Mouse (Mus musculus) left cerebral cortex, adult 2 months (tissue): ENCODE data around the gene Lalba. TPM values are rescaled to one million over a fixed set of nuclear protein-coding genes. Genes with fewer than 3 reads are reported as not detected.

Experiments used
- DNase-seq, 2 experiments: peaks; one replicate each; pipeline ENCODE4 v3.0.0; 2021 to 2022; ENCODE audit warnings: low spot score in 2 of 2, mixed read lengths in 1 of 2; ENCODE audit errors: extremely low spot score in 1 of 2
- H3K27ac ChIP-seq: fragments of 200-600 bp; 2 replicates; pipeline ENCODE4 v1.8.1; 2022
- H3K4me3 ChIP-seq: fragments of 200-600 bp; 2 replicates; pipeline ENCODE4 v1.8.1; 2022
- CTCF ChIP-seq: fragments of 200-600 bp; IDR thresholded peaks from 2 replicates; pipeline ENCODE4 v1.8.1; 2022; ENCODE audit warnings: antibody characterized with exemption, mild to moderate bottlenecking, moderate library complexity
- intact Hi-C: fragments of 180-260 bp; cut with DNase I; formaldehyde crosslinking; loops from one replicate; pipeline ENCODE4 v1.15.1; 2025
- total RNA-seq, 2 experiments: library from RNA; stranded (reverse); gene quantifications; 2 replicates each; pipeline ENCODE4 v1.2.3; 2021

Lalba gene
- total RNA-seq, 2 experiments from 2014 or later: not detected

- no peak overlapping the region; the same call in 1 of the 2 replicates for H3K27ac ChIP-seq
- intact Hi-C loops: loop anchor here (2.0 to 5.0 kb wide), 2 partner anchors 105 to 404 kb away; no protein-coding TSS in a partner anchor
- no peak for TF ChIP-seq CTCF
- DNase-seq: no peak
- H3K4me3 ChIP-seq: no peak overlapping the region
These were observed 28.9 kb upstream of the Lalba start for GRCm38 (mm10) chr15:98511386-98511928.

DNA sequence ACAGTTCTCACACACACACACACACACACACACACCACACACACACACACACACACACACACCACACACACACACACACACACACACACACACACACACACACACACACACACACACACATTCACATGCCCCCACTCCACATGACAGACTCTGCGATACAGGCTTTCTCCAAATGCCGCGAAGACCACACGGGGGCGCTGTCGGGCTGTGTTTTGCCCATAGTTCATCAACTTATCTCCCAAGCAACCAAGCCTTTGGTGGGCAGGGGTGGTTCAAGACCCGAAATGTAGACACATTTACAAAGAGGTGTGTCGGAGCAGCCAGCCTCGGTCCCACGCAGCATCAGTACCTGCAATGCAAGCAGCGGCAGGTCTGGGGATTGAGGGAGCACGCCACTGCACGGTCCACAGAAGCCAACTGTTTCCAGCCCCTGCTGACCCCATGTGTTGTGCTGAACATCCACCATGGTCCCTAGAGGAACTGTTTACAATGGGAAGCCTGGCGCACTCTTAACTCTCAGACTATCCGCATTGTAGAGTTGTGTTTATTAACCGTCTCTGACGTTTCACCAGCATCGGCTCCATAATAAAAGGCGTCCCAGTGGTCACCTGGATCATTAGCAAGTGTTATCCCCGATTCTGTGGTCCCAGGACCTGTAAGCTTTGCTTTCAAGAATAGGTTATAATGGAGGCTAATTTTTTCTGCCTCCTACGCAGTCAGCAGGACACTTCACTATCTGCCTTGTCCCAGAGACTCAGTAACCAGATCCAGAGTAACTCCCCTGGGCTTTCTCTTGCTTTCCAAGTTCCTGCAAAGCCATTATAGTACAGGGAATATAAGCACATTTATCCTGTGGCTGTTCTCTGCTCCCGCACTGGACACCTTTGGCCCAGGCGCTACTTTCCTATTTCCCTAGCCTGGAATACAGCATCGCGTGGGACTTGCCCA lies 28.2 kb upstream of the Lalba start:
- DNase-seq: peak; percentile 57 to 70
- intact Hi-C loops: loop anchor here (2.0 to 5.0 kb wide), 2 partner anchors 106 to 403 kb away; no protein-coding TSS in a partner anchor
- Histone ChIP-seq H3K4me3 (peak overlapping the region; percentile 32), H3K27ac (no peak overlapping the region; the same call in 1 of the 2 replicates)
- TF ChIP-seq CTCF: peak; percentile 63

GRCm38 (mm10) chr15:98509387-98509786 lies 26.9 kb upstream of the Lalba start:
- Histone ChIP-seq H3K4me3 (no peak overlapping the region), H3K27ac (no peak overlapping the region)
- no peak for DNase-seq
- TF ChIP-seq CTCF: no peak; the same call in 1 of the 2 replicates
- intact Hi-C loops: no loop called here

GRCm38 (mm10) chr15:98507321-98507720 lies 24.8 kb upstream of the Lalba start:
- TF ChIP-seq CTCF: no peak
- Histone ChIP-seq H3K27ac (no peak overlapping the region), H3K4me3 (no peak overlapping the region)
- intact Hi-C loops: no loop called here
- DNase-seq: no peak

GRCm38 (mm10) chr15:98506253-98506957 lies 23.9 kb upstream of the Lalba start:
- H3K27ac ChIP-seq: no peak overlapping the region
- no peak for DNase-seq
- TF ChIP-seq CTCF: peak; percentile 4
- no peak overlapping the region for H3K4me3 ChIP-seq
- intact Hi-C loops: no loop called here

- intact Hi-C loops: loop anchor here (5.0 kb wide), 1 partner anchor 322 kb away; no protein-coding TSS in a partner anchor
- Histone ChIP-seq H3K4me3 (no peak overlapping the region), H3K27ac (no peak overlapping the region)
- DNase-seq: peak; percentile 50 to 66
- peak; percentile 70 for TF ChIP-seq CTCF
These were observed 22.0 kb upstream of the Lalba start for GRCm38 (mm10) chr15:98504514-98504913.

DNA sequence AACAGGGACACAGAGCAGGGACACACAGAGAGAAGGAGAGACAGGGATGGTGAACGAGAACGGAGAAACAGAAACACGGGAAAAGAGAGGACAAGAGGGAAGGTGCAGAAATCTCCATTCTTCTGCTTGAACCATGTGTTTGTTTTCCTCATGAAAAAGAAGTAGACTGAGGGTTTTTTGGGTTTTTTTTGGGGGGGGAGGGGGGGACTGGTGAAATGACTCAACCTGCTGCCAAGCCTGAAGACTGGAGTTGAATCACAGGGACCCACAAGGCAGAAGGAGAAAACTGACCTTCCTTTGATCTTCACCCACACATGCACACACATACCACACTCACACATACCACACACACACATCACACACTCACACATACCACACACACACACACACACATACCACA lies 20.8 kb upstream of the Lalba start:
- Histone ChIP-seq H3K27ac (no peak overlapping the region), H3K4me3 (no peak overlapping the region)
- DNase-seq: no peak
- intact Hi-C loops: loop anchor here (5.0 kb wide), 1 partner anchor 321 kb away; no protein-coding TSS in a partner anchor
- TF ChIP-seq CTCF: no peak

GRCm38 (mm10) chr15:98497631-98498030 lies 15.1 kb upstream of the Lalba start:
- TF ChIP-seq CTCF: no peak
- Histone ChIP-seq H3K4me3 (no peak overlapping the region), H3K27ac (no peak overlapping the region)
- intact Hi-C loops: no loop called here
- DNase-seq: no peak

DNA sequence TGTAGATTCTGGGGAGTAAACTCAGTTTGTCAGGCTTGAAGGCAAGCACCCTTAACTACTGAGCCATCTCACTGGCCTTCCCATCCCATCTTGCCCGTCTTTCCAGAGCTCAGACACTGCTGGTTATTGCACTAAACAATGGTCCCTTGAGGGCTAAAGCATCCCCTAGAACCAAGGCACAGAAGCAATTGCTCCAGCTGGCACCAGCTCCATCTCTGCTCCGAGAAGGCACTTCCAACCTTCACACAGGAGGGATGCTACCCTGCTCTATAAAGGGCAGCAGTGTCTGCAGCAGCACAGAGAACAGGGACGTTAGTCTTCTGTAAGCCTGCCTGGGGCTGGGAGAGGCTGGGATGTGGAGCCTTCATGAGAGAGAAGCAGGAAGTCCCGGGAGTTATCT lies 9.6 kb upstream of the Lalba start, which contains the start of gene Olfr279:
TSS of gene Olfr279 (plus strand) at position 301 of the 400 bp plus-strand sequence.
- H3K4me3 ChIP-seq: no peak within 1 kb of the TSS
- no peak for TF ChIP-seq CTCF
- intact Hi-C loops: no loop called here
- no peak for DNase-seq
- H3K27ac ChIP-seq: no peak within 1 kb of the TSS

- no peak for DNase-seq
- no peak for TF ChIP-seq CTCF
- Histone ChIP-seq H3K27ac (no peak overlapping the region), H3K4me3 (no peak overlapping the region)
- intact Hi-C loops: no loop called here
These were observed 8.8 kb upstream of the Lalba start for GRCm38 (mm10) chr15:98491332-98491731.

DNA sequence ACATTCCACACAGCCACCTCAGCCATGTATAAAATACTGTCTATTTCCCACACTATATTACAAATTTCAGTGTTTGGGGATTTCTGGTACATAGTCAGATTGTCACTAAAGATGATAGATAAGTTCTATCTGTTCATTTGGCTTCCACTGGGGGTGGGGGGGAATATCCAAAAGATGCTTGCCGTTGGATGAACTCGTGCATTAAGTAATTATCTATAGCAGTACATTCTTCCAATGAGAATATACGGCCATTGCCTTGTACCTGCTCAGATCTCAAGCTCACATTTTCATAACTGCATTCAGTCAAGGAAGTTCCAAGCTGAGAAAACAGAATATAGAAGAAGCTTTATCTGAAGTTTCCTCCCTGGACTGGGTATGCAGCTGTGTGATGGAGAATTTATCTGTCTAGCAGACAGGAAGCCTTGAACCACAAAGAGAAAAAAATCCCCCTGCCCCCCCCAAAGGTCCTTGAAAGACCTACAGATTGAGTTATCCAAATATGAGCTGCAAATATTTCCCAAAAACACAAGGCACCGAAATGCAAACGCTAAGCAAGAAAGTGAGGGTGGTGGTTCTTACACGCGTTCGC lies 4.0 kb upstream of the Lalba start:
- no peak overlapping the region for H3K4me3 ChIP-seq
- H3K27ac ChIP-seq: no peak overlapping the region
- TF ChIP-seq CTCF: no peak
- no peak for DNase-seq
- intact Hi-C loops: no loop called here
